Comparison of ENCODE assay signal across 9 mouse cellular contexts in genomic region chr10:61331046-61331445, GRCm38 (mm10). TPM values are rescaled to one million over a fixed set of nuclear protein-coding genes. Genes with fewer than 3 reads are reported as not detected.
A peak's percentile ranks its signal among the peaks of the same experiment; 100 is the strongest.
DNase-seq lines count a peak whose midpoint lies in the region; ATAC-seq and TF ChIP-seq lines count a peak whose summit lies in the region.
"Had no signal": no experiment of that assay in that cellular context is flagged by ENCODE, and none has a peak within 500 bp of the region (broad histone marks: within the 10 kb centered on the region; RNA-seq: fewer than 3 reads in every experiment).

No protein-coding gene starts in this region.

- 72% methylated on average over 5 of the region's 5 CpGs for WGBS in hindbrain, embryonic 14.5 days
- 78% methylated on average over 5 of the region's 5 CpGs for WGBS in hindbrain, embryonic 12.5 days
- WGBS in embryonic facial prominence, embryonic 14.5 days, result 68% methylated on average over 5 of the region's 5 CpGs
- WGBS in hindbrain, embryonic 16.5 days, result 42% methylated on average over 5 of the region's 5 CpGs
- 62% methylated on average over 5 of the region's 5 CpGs for WGBS in lung, postnatal 0 days
- 80% methylated on average over 5 of the region's 5 CpGs for WGBS in liver, postnatal 0 days (ENCODE audit: insufficient replicate concordance)
- WGBS in kidney, embryonic 14.5 days, result 85% methylated on average over 5 of the region's 5 CpGs
- WGBS in kidney, adult 2 months, result 60% methylated on average over 5 of the region's 5 CpGs

- H3K4me1 ChIP-seq in hindbrain, embryonic 14.5 days (replicated peaks; ENCODE audit: control insufficient read depth, insufficient read depth, low read length), result peaks cover 3% of the 10 kb centered on the region; the same call in 1 of the 2 replicates
- H3K4me1 ChIP-seq in hindbrain, embryonic 12.5 days, result peaks cover 24% of the 10 kb centered on the region
- H3K4me1 ChIP-seq in embryonic facial prominence, embryonic 14.5 days (ENCODE audit: control insufficient read depth, insufficient read depth, low read length), result 0 out of 2 replicates have a peak, but pooled peaks cover 1% of the 10 kb centered on the region
- peaks cover 5% of the 10 kb centered on the region for H3K4me1 ChIP-seq in hindbrain, embryonic 16.5 days (ENCODE audit: control insufficient read depth, insufficient read depth, low read depth, low read length)
- H3K4me1 ChIP-seq in lung, postnatal 0 days (ENCODE audit: insufficient read depth, low read depth, low read length), result no peaks in the 10 kb centered on the region
- no peaks in the 10 kb centered on the region; the same call in 1 of the 2 replicates for H3K4me1 ChIP-seq in liver, postnatal 0 days (ENCODE audit: insufficient read depth)
- peaks cover 7% of the 10 kb centered on the region; the same call in 1 of the 2 replicates for H3K4me1 ChIP-seq in kidney, embryonic 14.5 days (ENCODE audit: control insufficient read depth, insufficient read depth, low read length)
- H3K4me1 ChIP-seq in kidney, adult 2 months (ENCODE audit: control insufficient read depth, insufficient read depth, low read length), result no peaks in the 10 kb centered on the region

- peak; percentile 42; the same call in 1 of the 2 replicates for ATAC-seq in hindbrain, embryonic 14.5 days (ENCODE audit: low FRiP score)
- ATAC-seq in hindbrain, embryonic 12.5 days (ENCODE audit: low FRiP score), result no peak
- ATAC-seq in embryonic facial prominence, embryonic 14.5 days (ENCODE audit: low read depth), result peak; percentile 45; the same call in 1 of the 2 replicates
- peak; percentile 81 for ATAC-seq in hindbrain, embryonic 16.5 days
- ATAC-seq in lung, postnatal 0 days, result peak; percentile 76
- ATAC-seq in liver, postnatal 0 days, result no peak
- no peak for ATAC-seq in kidney, embryonic 14.5 days (ENCODE audit: low FRiP score, low TSS enrichment)

- 0 out of 2 replicates have a peak, but pooled peaks cover 3% of the 10 kb centered on the region for H3K36me3 ChIP-seq in hindbrain, embryonic 14.5 days (replicated peaks; ENCODE audit: control insufficient read depth, insufficient read depth)
- H3K36me3 ChIP-seq in hindbrain, embryonic 12.5 days, result peaks cover 3% of the 10 kb centered on the region; the same call in 1 of the 2 replicates
- peaks cover 10% of the 10 kb centered on the region for H3K36me3 ChIP-seq in embryonic facial prominence, embryonic 14.5 days (ENCODE audit: control insufficient read depth, insufficient read depth, low read length)
- no peaks in the 10 kb centered on the region for H3K36me3 ChIP-seq in hindbrain, embryonic 16.5 days (ENCODE audit: control insufficient read depth, insufficient read depth, low read length)
- H3K36me3 ChIP-seq in lung, postnatal 0 days (ENCODE audit: insufficient read depth, low read length), result no peaks in the 10 kb centered on the region
- no peaks in the 10 kb centered on the region for H3K36me3 ChIP-seq in liver, postnatal 0 days (replicated peaks; ENCODE audit: insufficient read depth, low read length)
- peaks cover 3% of the 10 kb centered on the region; the same call in 1 of the 2 replicates for H3K36me3 ChIP-seq in kidney, embryonic 14.5 days (ENCODE audit: control insufficient read depth, insufficient read depth, low read length)
- no peaks in the 10 kb centered on the region for H3K36me3 ChIP-seq in kidney, adult 2 months (ENCODE audit: control insufficient read depth, insufficient read depth, low read length)

- no peaks in the 10 kb centered on the region for H3K27me3 ChIP-seq in hindbrain, embryonic 14.5 days (ENCODE audit: control insufficient read depth, insufficient read depth, low read length)
- H3K27me3 ChIP-seq in hindbrain, embryonic 12.5 days, result no peaks in the 10 kb centered on the region
- no peaks in the 10 kb centered on the region for H3K27me3 ChIP-seq in embryonic facial prominence, embryonic 14.5 days (replicated peaks; ENCODE audit: control insufficient read depth, insufficient read depth, low read length)
- H3K27me3 ChIP-seq in hindbrain, embryonic 16.5 days (replicated peaks; ENCODE audit: control insufficient read depth, insufficient read depth, low read length), result no peaks in the 10 kb centered on the region
- H3K27me3 ChIP-seq in lung, postnatal 0 days (replicated peaks; ENCODE audit: insufficient read depth, low read length), result no peaks in the 10 kb centered on the region
- no peaks in the 10 kb centered on the region for H3K27me3 ChIP-seq in liver, postnatal 0 days (ENCODE audit: insufficient read depth, low read length)
- no peaks in the 10 kb centered on the region for H3K27me3 ChIP-seq in kidney, embryonic 14.5 days (ENCODE audit: control insufficient read depth, insufficient read depth, low read length)
- no peaks in the 10 kb centered on the region for H3K27me3 ChIP-seq in kidney, adult 2 months (replicated peaks; ENCODE audit: control insufficient read depth, insufficient read depth, low read length)

- H3K9ac ChIP-seq in hindbrain, embryonic 14.5 days, result no peak overlapping the region
- no peak overlapping the region for H3K9ac ChIP-seq in hindbrain, embryonic 12.5 days
- no peak overlapping the region for H3K9ac ChIP-seq in embryonic facial prominence, embryonic 14.5 days (ENCODE audit: low read depth, low read length)
- H3K9ac ChIP-seq in hindbrain, embryonic 16.5 days (ENCODE audit: low read depth, low read length), result no peak overlapping the region; the same call in 1 of the 2 replicates
- H3K9ac ChIP-seq in lung, postnatal 0 days (replicated peaks; ENCODE audit: low read depth), result no peak overlapping the region
- H3K9ac ChIP-seq in liver, postnatal 0 days (replicated peaks), result no peak overlapping the region
- H3K9ac ChIP-seq in kidney, embryonic 14.5 days (ENCODE audit: low read depth, low read length), result no peak overlapping the region

- no peak overlapping the region for H3K4me3 ChIP-seq in hindbrain, embryonic 14.5 days (replicated peaks; ENCODE audit: low read length)
- H3K4me3 ChIP-seq in hindbrain, embryonic 12.5 days, result no peak overlapping the region
- no peak overlapping the region for H3K4me3 ChIP-seq in embryonic facial prominence, embryonic 14.5 days (ENCODE audit: low read depth, low read length)
- no peak overlapping the region for H3K4me3 ChIP-seq in hindbrain, embryonic 16.5 days (ENCODE audit: low read length)
- no peak overlapping the region for H3K4me3 ChIP-seq in lung, postnatal 0 days (ENCODE audit: low read depth, low read length)
- no peak overlapping the region for H3K4me3 ChIP-seq in liver, postnatal 0 days (ENCODE audit: low read depth, low read length)
- no peak overlapping the region for H3K4me3 ChIP-seq in kidney, embryonic 14.5 days (ENCODE audit: low read length)
- no peak overlapping the region for H3K4me3 ChIP-seq in kidney, adult 2 months (ENCODE audit: insufficient read depth, low read depth, low read length)

- DNase-seq in hindbrain, embryonic 14.5 days (ENCODE audit: low spot score), result no peak
- no peak for DNase-seq in embryonic facial prominence, embryonic 14.5 days (ENCODE audit: low spot score)
- DNase-seq in lung, postnatal 0 days (ENCODE audit: low spot score), result peak; percentile 34
- DNase-seq in liver, postnatal 0 days, result no peak
- no peak for DNase-seq in kidney, adult 2 months

- H3K4me2 ChIP-seq in hindbrain, embryonic 14.5 days (replicated peaks), result no peak overlapping the region
- no peak overlapping the region for H3K4me2 ChIP-seq in hindbrain, embryonic 12.5 days (replicated peaks)
- no peak overlapping the region for H3K4me2 ChIP-seq in embryonic facial prominence, embryonic 14.5 days (ENCODE audit: low read depth, low read length)
- H3K4me2 ChIP-seq in hindbrain, embryonic 16.5 days (ENCODE audit: low read length), result no peak overlapping the region
- no peak overlapping the region for H3K4me2 ChIP-seq in lung, postnatal 0 days (replicated peaks; ENCODE audit: low read depth, low read length)
- no peak overlapping the region for H3K4me2 ChIP-seq in liver, postnatal 0 days (ENCODE audit: low read depth, low read length)
- H3K4me2 ChIP-seq in kidney, embryonic 14.5 days (replicated peaks; ENCODE audit: low read depth, low read length), result no peak overlapping the region

- no peak for TF ChIP-seq CTCF in lung, postnatal 0 days (IDR thresholded peaks at IDR 0.05)
- no peak for TF ChIP-seq CTCF in liver, postnatal 0 days (IDR thresholded peaks at IDR 0.05; ENCODE audit: low read depth)
- TF ChIP-seq CTCF in kidney, adult 2 months (conservative IDR thresholded peaks at IDR 0.05; ENCODE audit: insufficient read depth, insufficient read length, low read depth, low read length), result no peak

- no peak for TF ChIP-seq EP300 in lung, postnatal 0 days (IDR thresholded peaks at IDR 0.05)
- TF ChIP-seq EP300 in liver, postnatal 0 days (IDR thresholded peaks at IDR 0.05; ENCODE audit: low read depth), result no peak

- no peak for TF ChIP-seq POLR2A in kidney, adult 2 months (IDR thresholded peaks at IDR 0.05; ENCODE audit: low read depth, low read length)

- no peak overlapping the region for H3K27ac ChIP-seq in hindbrain, embryonic 14.5 days
- H3K27ac ChIP-seq in hindbrain, embryonic 12.5 days, result no peak overlapping the region
- H3K27ac ChIP-seq in embryonic facial prominence, embryonic 14.5 days (replicated peaks; ENCODE audit: low read depth, low read length), result no peak overlapping the region
- H3K27ac ChIP-seq in hindbrain, embryonic 16.5 days (ENCODE audit: low read depth, low read length), result no peak overlapping the region; the same call in 1 of the 2 replicates
- no peak overlapping the region for H3K27ac ChIP-seq in lung, postnatal 0 days (ENCODE audit: low read length)
- no peak overlapping the region for H3K27ac ChIP-seq in liver, postnatal 0 days (ENCODE audit: low read depth)
- H3K27ac ChIP-seq in kidney, embryonic 14.5 days (ENCODE audit: low read depth, low read length), result no peak overlapping the region
- no peak overlapping the region for H3K27ac ChIP-seq in kidney, adult 2 months (ENCODE audit: insufficient read depth, low read depth, low read length)

- no peaks in the 10 kb centered on the region for H3K9me3 ChIP-seq in hindbrain, embryonic 14.5 days (ENCODE audit: control insufficient read depth, low read length)
- no peaks in the 10 kb centered on the region for H3K9me3 ChIP-seq in hindbrain, embryonic 12.5 days (replicated peaks)
- H3K9me3 ChIP-seq in embryonic facial prominence, embryonic 14.5 days (ENCODE audit: control insufficient read depth, low read length), result no peaks in the 10 kb centered on the region
- no peaks in the 10 kb centered on the region for H3K9me3 ChIP-seq in hindbrain, embryonic 16.5 days (ENCODE audit: control insufficient read depth, low read length)
- no peaks in the 10 kb centered on the region for H3K9me3 ChIP-seq in lung, postnatal 0 days (ENCODE audit: low read length)
- H3K9me3 ChIP-seq in liver, postnatal 0 days (ENCODE audit: low read length), result no peaks in the 10 kb centered on the region
- no peaks in the 10 kb centered on the region for H3K9me3 ChIP-seq in kidney, embryonic 14.5 days (ENCODE audit: control insufficient read depth, low read length)

RNA-seq across cellular contexts. Expression of gene Prf1, which starts 33.4 kb away (rescaled TPM):
- polyA plus RNA-seq in hindbrain, embryonic 14.5 days (2014; fragmentation: Nextera tagmentation; extraction: Ambion mirVana), result 0.12 TPM in 1 of 2 replicates, not detected in the other
- not detected in 2 replicates for polyA plus RNA-seq in hindbrain, embryonic 12.5 days (2016; fragmentation: Nextera tagmentation; extraction: Ambion mirVana)
- polyA plus RNA-seq in embryonic facial prominence, embryonic 14.5 days (2014; fragmentation: Nextera tagmentation; extraction: Ambion mirVana), result 0.14 TPM in 1 of 2 replicates, not detected in the other
- 0.07 TPM in 1 of 2 replicates, not detected in the other for polyA plus RNA-seq in hindbrain, embryonic 16.5 days (2015; fragmentation: Nextera tagmentation; extraction: Ambion mirVana)
- 0.08 and 0.17 TPM in 2 replicates for polyA plus RNA-seq in lung, postnatal 0 days (2015; fragmentation: Nextera tagmentation; extraction: Ambion mirVana)
- polyA plus RNA-seq in liver, postnatal 0 days (2015; fragmentation: Nextera tagmentation; extraction: Ambion mirVana), result 0.13 and 0.21 TPM in 2 replicates
- polyA plus RNA-seq in kidney, embryonic 14.5 days (2014; fragmentation: Nextera tagmentation; extraction: Ambion mirVana), result not detected in 2 replicates
- polyA plus RNA-seq in kidney, adult 2 months (2012; rRNA removed), result 0.65 and 1.5 TPM in 2 replicates
- polyA plus RNA-seq: embryonic facial prominence, embryonic 11.5 days had no signal

RNA-seq across cellular contexts. Expression of gene Pald1, which starts 52.3 kb away (rescaled TPM):
- 24.5 and 26.7 TPM in 2 replicates for polyA plus RNA-seq in hindbrain, embryonic 14.5 days (2014; fragmentation: Nextera tagmentation; extraction: Ambion mirVana)
- 34.5 and 39.3 TPM in 2 replicates for polyA plus RNA-seq in hindbrain, embryonic 12.5 days (2016; fragmentation: Nextera tagmentation; extraction: Ambion mirVana)
- polyA plus RNA-seq in embryonic facial prominence, embryonic 14.5 days (2014; fragmentation: Nextera tagmentation; extraction: Ambion mirVana), result 20.7 and 21.1 TPM in 2 replicates
- 26.9 and 30.6 TPM in 2 replicates for polyA plus RNA-seq in hindbrain, embryonic 16.5 days (2015; fragmentation: Nextera tagmentation; extraction: Ambion mirVana)
- 30.4 and 36.0 TPM in 2 replicates for polyA plus RNA-seq in lung, postnatal 0 days (2015; fragmentation: Nextera tagmentation; extraction: Ambion mirVana)
- 3.7 and 3.8 TPM in 2 replicates for polyA plus RNA-seq in liver, postnatal 0 days (2015; fragmentation: Nextera tagmentation; extraction: Ambion mirVana)
- polyA plus RNA-seq in kidney, embryonic 14.5 days (2014; fragmentation: Nextera tagmentation; extraction: Ambion mirVana), result 14.9 and 25.5 TPM in 2 replicates
- polyA plus RNA-seq in kidney, adult 2 months (2012; rRNA removed), result 8.8 and 10.8 TPM in 2 replicates

RNA-seq across cellular contexts. Expression of gene Adamts14, which starts 57.8 kb away (rescaled TPM):
- 0.27 and 0.36 TPM in 2 replicates for polyA plus RNA-seq in hindbrain, embryonic 14.5 days (2014; fragmentation: Nextera tagmentation; extraction: Ambion mirVana)
- 0.72 and 0.85 TPM in 2 replicates for polyA plus RNA-seq in hindbrain, embryonic 12.5 days (2016; fragmentation: Nextera tagmentation; extraction: Ambion mirVana)
- 7.2 and 7.3 TPM in 2 replicates for polyA plus RNA-seq in embryonic facial prominence, embryonic 14.5 days (2014; fragmentation: Nextera tagmentation; extraction: Ambion mirVana)
- polyA plus RNA-seq in hindbrain, embryonic 16.5 days (2015; fragmentation: Nextera tagmentation; extraction: Ambion mirVana), result 0.29 and 0.55 TPM in 2 replicates
- 1.5 and 1.8 TPM in 2 replicates for polyA plus RNA-seq in lung, postnatal 0 days (2015; fragmentation: Nextera tagmentation; extraction: Ambion mirVana)
- 0.39 and 0.46 TPM in 2 replicates for polyA plus RNA-seq in liver, postnatal 0 days (2015; fragmentation: Nextera tagmentation; extraction: Ambion mirVana)
- 1.3 and 1.4 TPM in 2 replicates for polyA plus RNA-seq in kidney, embryonic 14.5 days (2014; fragmentation: Nextera tagmentation; extraction: Ambion mirVana)
- polyA plus RNA-seq in kidney, adult 2 months (2012; rRNA removed), result 1.3 and 1.7 TPM in 2 replicates

Comparison
In these comparisons a context has a peak if more than half of its experiments do, and no peak if none do; other contexts are left out.
1. ATAC-seq: peak in hindbrain, embryonic 14.5 days (single experiment), embryonic facial prominence, embryonic 14.5 days (single experiment), hindbrain, embryonic 16.5 days (single experiment) and lung, postnatal 0 days (single experiment); none in hindbrain, embryonic 12.5 days (single experiment), liver, postnatal 0 days (single experiment) and kidney, embryonic 14.5 days (single experiment).